Mouse (Mus musculus): Measurements from ENCODE around the gene Otulin. TPM values are rescaled to one million over a fixed set of nuclear protein-coding genes. Genes with fewer than 3 reads are reported as not detected.

The Otulin gene
- polyA plus RNA-seq, 1 experiment from 2014 or later, result 22.3 TPM

DNA sequence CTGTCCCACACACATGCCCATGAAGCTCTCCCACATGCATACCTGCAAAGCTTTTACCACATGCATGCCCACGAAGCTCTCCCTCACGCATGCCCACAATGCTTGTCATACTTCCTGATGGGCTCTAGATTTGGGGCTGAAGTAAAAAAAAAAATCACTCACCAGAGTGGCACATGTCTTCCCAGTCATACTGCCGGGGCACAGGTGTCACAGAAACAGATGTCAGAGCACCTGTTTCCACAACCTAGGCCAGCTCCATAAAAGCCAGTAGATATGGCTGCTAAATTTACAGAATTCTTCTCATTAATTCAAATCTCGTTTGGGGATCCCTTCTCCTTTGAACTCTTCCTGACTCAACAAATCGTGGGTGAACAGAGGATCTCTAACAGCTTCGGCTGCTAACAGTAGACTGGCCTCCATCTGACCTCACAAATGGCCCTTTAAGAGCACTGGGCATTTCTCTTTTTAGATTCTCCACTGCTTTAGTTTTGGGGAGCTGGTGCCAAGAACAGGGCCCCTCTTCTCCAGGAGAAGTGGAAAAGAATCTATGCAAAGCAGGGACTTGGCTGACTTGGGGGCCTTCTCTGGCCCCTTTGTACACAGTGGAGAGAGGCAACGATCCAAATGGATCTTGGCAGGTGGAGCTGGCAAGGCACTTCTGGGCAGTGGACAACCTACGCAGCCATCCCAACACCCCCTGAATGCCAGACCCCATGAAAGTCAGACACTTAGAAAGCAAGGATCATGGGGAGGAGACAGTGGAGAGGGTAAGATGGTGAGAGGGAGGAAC, 55.3 kb downstream of the Otulin start:
- 81% methylated on average over 8 of the region's 8 CpGs for WGBS
- Histone ChIP-seq H3K9ac (no peak overlapping the region), H3K9me3 (no peaks in the 10 kb centered on the region), H3K27ac (no peak overlapping the region), H3K36me3 (replicated peaks) (peaks cover 12% of the 10 kb centered on the region; the same call in 1 of the 2 replicates), H3K4me3 (no peak overlapping the region), H3K4me2 (no peak overlapping the region), H3K27me3 (replicated peaks) (no peaks in the 10 kb centered on the region), H3K4me1 (no peaks in the 10 kb centered on the region)
- peak; percentile 59 for ATAC-seq (replicated peaks)

DNA sequence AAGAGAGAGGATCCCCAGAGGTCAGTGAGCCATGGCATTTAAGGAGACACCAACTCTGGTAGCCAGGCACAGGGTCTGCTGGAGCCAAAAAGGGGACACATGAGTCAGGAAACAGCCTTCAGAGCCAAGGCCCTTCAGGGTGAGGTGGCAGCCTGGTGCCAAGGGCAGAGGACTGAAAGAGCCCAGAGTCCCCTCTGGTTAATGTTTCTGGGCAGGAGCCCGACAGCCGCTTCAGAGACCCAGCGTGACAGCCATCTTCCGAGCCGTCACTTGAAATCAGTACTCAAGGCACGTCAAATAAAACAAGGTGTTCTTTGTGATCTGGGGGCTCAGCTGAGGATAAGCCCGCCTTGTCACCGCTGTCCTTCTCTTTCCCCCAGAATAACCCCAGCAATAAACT, 59.3 kb downstream of the Otulin start:
- no peak overlapping the region for H3K4me2 ChIP-seq
- peaks cover 12% of the 10 kb centered on the region; the same call in 1 of the 2 replicates for H3K36me3 ChIP-seq (replicated peaks)
- H3K27ac ChIP-seq, result no peak overlapping the region
- no peak overlapping the region for H3K4me3 ChIP-seq
- H3K9ac ChIP-seq, result no peak overlapping the region
- H3K9me3 ChIP-seq, result no peaks in the 10 kb centered on the region
- 76% methylated on average over 8 of the region's 8 CpGs for WGBS
- ATAC-seq (replicated peaks), result no peak
- H3K27me3 ChIP-seq (replicated peaks), result no peaks in the 10 kb centered on the region
- no peaks in the 10 kb centered on the region for H3K4me1 ChIP-seq

DNA sequence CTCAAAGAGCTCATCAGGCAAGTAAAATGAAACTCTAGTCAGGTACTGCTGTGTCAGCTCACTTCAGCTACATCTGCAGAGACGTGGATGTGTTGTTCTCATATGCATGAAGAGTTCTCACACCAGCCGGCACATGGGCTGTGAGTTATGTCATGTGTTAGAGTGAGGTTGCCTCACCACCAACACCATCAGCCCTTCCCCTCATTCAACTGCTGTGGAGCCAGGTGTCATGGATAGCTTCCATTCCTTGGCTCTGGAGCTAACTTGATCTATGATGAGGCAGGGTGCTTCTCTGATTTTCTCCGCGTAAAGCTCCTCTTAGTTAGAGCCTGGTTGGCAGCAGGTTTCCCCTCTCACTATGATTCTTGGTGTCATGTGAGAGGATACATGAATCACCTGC, 60.1 kb downstream of the Otulin start:
- no peak overlapping the region for H3K4me3 ChIP-seq
- WGBS, result 93% methylated on average over 4 of the region's 4 CpGs
- H3K27ac ChIP-seq, result no peak overlapping the region
- H3K4me1 ChIP-seq, result no peaks in the 10 kb centered on the region
- H3K9ac ChIP-seq, result no peak overlapping the region
- ATAC-seq (replicated peaks), result no peak
- no peaks in the 10 kb centered on the region for H3K9me3 ChIP-seq
- H3K27me3 ChIP-seq (replicated peaks), result no peaks in the 10 kb centered on the region
- no peak overlapping the region for H3K4me2 ChIP-seq
- peaks cover 15% of the 10 kb centered on the region; the same call in 1 of the 2 replicates for H3K36me3 ChIP-seq (replicated peaks)

DNA sequence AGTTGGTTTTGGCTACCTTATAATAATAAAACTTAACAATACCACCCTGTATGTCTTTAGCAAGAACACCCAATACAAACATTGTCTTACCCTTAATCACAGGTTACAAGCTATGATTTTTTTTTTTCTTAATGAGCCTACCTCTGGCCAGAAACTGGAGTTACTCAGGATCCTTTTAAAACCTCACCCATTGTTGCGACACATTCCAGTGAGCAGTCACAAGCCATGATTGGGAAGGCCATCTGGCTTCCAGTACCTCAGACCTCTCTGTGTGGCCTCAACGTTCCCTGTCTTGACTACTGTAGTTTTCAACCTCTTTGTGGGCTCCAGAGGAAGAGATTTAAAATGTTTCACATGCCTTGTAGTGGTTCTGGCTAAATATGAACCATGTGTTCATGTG, 60.6 kb downstream of the Otulin start:
- Histone ChIP-seq H3K4me2 (no peak overlapping the region), H3K27me3 (replicated peaks) (no peaks in the 10 kb centered on the region), H3K36me3 (replicated peaks) (peaks cover 16% of the 10 kb centered on the region; the same call in 1 of the 2 replicates), H3K9me3 (no peaks in the 10 kb centered on the region), H3K27ac (no peak overlapping the region), H3K9ac (no peak overlapping the region), H3K4me3 (no peak overlapping the region), H3K4me1 (no peaks in the 10 kb centered on the region)
- WGBS, result 80% methylated on average over 2 of the region's 2 CpGs
- ATAC-seq (replicated peaks), result no peak

DNA sequence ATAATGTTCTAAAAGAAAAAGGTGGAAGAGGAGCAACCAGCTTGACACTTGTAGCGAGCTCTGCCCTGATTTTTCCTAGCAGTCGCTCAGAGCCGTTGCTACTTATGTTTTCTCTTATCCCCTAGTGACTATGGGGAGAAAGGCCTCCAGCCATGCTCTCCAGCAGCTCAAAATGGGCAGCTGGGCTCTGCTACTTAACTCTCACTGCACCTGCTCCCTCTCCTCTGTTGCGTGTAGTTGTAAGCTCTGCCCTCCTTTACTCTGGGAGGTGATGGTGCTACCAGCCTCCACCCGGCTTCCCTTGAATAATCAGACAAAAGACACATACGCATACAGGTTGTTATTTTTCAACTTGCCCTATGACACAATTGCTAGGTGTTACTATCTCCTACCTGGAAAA, 62.1 kb downstream of the Otulin start:
- Histone ChIP-seq H3K9ac (no peak overlapping the region), H3K27me3 (replicated peaks) (no peaks in the 10 kb centered on the region), H3K4me1 (0 out of 2 replicates have a peak, but pooled peaks cover 4% of the 10 kb centered on the region), H3K4me3 (no peak overlapping the region), H3K36me3 (replicated peaks) (peaks cover 18% of the 10 kb centered on the region; the same call in 1 of the 2 replicates), H3K4me2 (no peak overlapping the region), H3K9me3 (no peaks in the 10 kb centered on the region), H3K27ac (no peak overlapping the region)
- ATAC-seq (replicated peaks), result no peak
- 70% methylated on average over 6 of the region's 6 CpGs for WGBS

DNA sequence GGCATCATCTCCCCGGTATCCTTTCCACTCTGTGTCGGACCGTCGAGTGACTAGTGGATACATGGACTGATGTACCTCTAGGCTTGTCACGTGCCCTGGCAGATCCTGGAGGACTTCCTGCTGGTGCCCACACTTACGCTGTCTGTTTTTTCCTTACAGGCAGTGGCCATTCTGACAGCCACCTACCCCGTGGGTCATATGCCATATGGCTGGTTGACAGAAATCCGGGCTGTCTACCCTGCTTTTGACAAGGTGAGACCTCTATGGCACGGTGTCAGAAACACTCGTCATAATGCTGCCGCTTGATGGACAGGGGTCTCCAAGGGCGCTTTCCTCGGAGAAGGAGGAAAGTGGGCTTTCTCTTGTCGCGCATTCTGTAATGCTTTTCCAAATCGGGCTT, 63.1 kb downstream of the Otulin start:
- Histone ChIP-seq H3K4me2 (no peak overlapping the region), H3K4me3 (no peak overlapping the region), H3K27ac (no peak overlapping the region), H3K9ac (no peak overlapping the region), H3K27me3 (replicated peaks) (no peaks in the 10 kb centered on the region), H3K9me3 (no peaks in the 10 kb centered on the region), H3K4me1 (0 out of 2 replicates have a peak, but pooled peaks cover 4% of the 10 kb centered on the region), H3K36me3 (replicated peaks) (peaks cover 15% of the 10 kb centered on the region; the same call in 1 of the 2 replicates)
- WGBS, result 93% methylated on average over 16 of the region's 16 CpGs
- ATAC-seq (replicated peaks), result no peak

DNA sequence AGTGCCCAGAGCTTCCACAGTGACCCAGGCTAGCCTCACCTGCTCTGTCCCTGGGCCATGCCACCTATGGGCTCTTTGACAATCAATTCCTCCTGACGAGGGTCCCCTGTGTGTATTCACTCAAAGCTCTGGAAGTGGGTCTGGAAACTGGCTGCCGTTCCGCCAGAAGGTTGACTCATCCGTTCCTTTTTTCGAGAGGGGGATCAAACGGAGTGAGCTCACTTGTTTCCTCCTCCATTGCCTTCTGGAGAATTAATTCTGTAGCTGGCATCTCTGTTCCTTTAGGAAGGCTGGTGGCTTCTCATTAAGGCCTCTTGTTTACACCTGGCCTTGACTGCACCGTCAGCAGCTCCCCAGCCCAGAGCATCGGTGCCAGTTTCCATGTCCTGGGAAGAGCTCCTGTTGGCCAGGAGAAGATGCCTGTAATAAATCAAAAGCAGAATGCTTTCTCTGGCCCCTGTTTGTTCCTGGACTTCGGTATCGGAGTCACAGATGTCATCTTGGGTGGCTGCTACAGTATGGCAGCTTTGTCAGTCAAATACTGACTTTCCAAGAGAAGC, 64.8 kb downstream of the Otulin start:
- no peak overlapping the region for H3K27ac ChIP-seq
- H3K4me2 ChIP-seq, result no peak overlapping the region
- no peak overlapping the region for H3K4me3 ChIP-seq
- no peak for ATAC-seq (replicated peaks)
- no peak overlapping the region for H3K9ac ChIP-seq
- 0 out of 2 replicates have a peak, but pooled peaks cover 4% of the 10 kb centered on the region for H3K4me1 ChIP-seq
- no peaks in the 10 kb centered on the region for H3K9me3 ChIP-seq
- 0 out of 2 replicates have a peak, but pooled peaks cover 6% of the 10 kb centered on the region for H3K36me3 ChIP-seq (replicated peaks)
- WGBS, result 91% methylated on average over 10 of the region's 10 CpGs
- no peaks in the 10 kb centered on the region for H3K27me3 ChIP-seq (replicated peaks)

DNA sequence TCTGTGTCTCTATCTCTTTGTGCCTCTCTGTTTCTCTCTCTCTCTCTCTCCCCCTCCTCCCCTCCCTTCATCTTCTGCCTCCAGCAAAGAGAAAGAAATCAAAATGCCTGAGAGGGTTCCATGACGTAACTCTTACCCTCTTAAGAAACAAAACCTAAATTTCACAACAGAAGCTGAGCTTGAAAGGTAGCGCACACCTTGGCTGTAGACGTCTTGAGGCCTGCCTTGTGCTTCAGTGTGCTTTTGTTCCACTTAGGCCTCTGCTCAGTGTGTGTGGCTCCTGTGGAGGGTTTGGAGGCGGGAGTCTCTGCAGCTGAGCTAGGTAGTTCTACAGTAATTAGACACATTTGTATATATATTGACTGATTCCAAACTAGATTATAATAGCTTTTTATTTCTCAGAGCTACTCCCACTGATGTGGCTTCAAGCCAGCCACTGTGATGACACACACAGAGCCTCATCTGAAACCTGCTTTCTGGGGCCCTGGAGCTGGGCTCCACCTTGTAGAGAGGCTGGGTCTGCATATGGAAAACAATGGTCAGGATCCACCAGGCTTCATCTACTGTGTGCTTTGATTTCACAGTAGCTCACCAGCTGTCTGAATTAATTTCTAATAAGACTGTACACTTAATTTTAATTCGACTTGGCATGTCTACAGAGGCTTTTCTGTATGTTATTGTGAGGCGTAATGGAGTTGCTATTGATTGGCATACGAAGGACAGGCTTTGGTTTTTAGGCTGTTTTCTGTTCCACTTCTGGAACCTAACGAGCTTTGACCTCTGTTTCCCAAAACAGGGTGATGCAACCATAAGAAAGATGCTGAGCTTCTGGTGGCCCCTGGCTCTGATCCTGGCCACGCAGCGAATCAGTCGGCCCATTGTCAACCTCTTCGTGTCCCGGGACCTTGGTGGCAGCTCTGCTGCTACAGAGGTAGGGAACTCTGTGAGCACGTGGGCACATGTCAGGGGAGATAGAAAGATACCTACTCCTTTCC, 66.1 kb downstream of the Otulin start:
- no peak overlapping the region for H3K9ac ChIP-seq
- no peak overlapping the region for H3K4me3 ChIP-seq
- H3K27ac ChIP-seq, result no peak overlapping the region
- H3K36me3 ChIP-seq (replicated peaks), result 0 out of 2 replicates have a peak, but pooled peaks cover 6% of the 10 kb centered on the region
- H3K27me3 ChIP-seq (replicated peaks), result no peaks in the 10 kb centered on the region
- no peak overlapping the region for H3K4me2 ChIP-seq
- 68% methylated on average over 14 of the region's 14 CpGs for WGBS
- peaks cover 8% of the 10 kb centered on the region; the same call in 1 of the 2 replicates for H3K4me1 ChIP-seq
- no peaks in the 10 kb centered on the region for H3K9me3 ChIP-seq
- 0 out of 2 replicates have a peak, but pooled peaks have one; percentile 51 for ATAC-seq (replicated peaks)

DNA sequence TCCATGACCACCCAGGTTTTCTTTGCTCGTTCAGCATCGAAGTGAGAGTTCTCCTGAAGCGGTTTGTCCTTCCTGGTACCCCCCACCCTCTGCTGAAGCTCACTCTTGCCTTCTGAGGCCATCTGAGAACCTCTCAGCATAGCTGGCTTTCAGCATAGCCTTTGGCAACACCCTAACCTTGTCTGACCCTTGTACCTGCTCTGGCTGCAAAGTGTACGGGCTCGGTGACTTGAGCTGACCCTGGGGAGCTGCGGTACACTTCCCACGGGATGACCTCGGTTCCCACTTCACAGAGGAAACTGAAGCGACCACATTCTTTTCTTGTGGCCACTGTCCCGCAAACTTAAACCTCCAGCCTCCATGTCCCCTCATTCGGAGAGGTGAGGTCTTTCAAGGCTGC, 70.2 kb downstream of the Otulin start:
- H3K9me3 ChIP-seq, result no peaks in the 10 kb centered on the region
- no peak overlapping the region for H3K4me3 ChIP-seq
- no peak for ATAC-seq (replicated peaks)
- H3K4me2 ChIP-seq, result no peak overlapping the region
- peaks cover 23% of the 10 kb centered on the region for H3K4me1 ChIP-seq
- no peak overlapping the region for H3K27ac ChIP-seq
- no peak overlapping the region for H3K9ac ChIP-seq
- H3K36me3 ChIP-seq (replicated peaks), result 0 out of 2 replicates have a peak, but pooled peaks cover 6% of the 10 kb centered on the region
- WGBS, result 91% methylated on average over 11 of the region's 11 CpGs
- no peaks in the 10 kb centered on the region for H3K27me3 ChIP-seq (replicated peaks)

DNA sequence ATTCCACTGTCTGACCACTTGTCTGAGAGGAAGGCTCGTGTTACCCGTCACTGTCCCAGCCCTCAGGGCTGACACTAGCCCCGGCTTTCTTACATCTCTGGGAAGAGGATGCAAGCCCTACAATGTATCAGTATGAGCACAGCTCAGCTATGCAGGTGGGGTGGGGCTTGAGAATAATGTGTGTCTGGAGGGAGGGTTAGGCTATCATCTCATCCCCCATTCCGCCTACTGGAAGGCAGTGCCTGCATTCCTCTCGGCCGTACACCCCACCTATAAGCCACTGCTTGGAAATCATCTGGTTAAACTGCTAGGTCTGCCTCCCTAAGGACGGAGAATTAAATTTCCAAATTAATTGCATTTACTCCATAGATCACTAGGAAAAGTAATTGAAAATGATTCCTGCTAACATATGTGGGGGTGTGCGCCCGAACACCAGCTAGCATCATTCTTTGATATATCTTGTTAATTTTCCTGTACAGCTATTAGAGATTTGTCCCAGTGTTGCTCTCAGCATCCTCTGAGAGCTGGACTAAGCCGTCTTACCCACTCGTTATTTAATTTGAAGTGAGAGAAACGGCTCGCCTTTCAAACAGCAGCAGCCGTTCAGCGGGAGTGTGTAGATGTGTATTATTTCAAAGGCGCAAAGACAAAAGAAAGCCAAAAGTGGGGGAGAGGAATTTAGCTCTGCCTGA, 71.9 kb downstream of the Otulin start:
- no peak overlapping the region for H3K9ac ChIP-seq
- peaks cover 19% of the 10 kb centered on the region for H3K4me1 ChIP-seq
- no peaks in the 10 kb centered on the region for H3K27me3 ChIP-seq (replicated peaks)
- no peaks in the 10 kb centered on the region for H3K9me3 ChIP-seq
- H3K27ac ChIP-seq, result peak overlapping the region; percentile 65
- H3K4me3 ChIP-seq, result no peak overlapping the region
- WGBS, result 38% methylated on average over 16 of the region's 16 CpGs
- no peak overlapping the region for H3K4me2 ChIP-seq
- 0 out of 2 replicates have a peak, but pooled peaks cover 3% of the 10 kb centered on the region for H3K36me3 ChIP-seq (replicated peaks)
- peak; percentile 84 for ATAC-seq (replicated peaks)

DNA sequence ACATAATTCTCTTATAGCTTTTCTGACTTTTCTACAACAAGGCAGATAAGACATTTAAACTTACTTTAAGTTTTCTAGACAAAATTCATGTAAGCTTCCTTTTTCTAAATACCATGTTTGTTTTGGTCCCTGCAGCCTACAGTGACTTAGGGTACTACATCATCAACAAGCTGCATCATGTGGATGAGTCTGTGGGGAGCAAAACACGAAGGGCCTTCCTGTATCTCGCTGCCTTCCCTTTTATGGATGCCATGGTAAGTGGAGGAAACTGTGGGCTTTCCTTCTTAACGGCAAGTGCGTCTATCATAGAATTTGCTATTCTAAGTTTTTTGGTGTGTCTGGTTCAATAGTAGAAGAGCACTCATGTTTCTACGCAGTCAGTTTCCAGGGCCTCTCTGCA, 76.9 kb downstream of the Otulin start:
- ATAC-seq (replicated peaks), result no peak
- WGBS, result 89% methylated on average over 5 of the region's 5 CpGs

More for the DNA sequence above, 76.9 kb downstream of the Otulin start:
- Histone ChIP-seq H3K4me2 (no peak overlapping the region), H3K27me3 (replicated peaks) (no peaks in the 10 kb centered on the region), H3K27ac (no peak overlapping the region), H3K9me3 (no peaks in the 10 kb centered on the region), H3K36me3 (replicated peaks) (0 out of 2 replicates have a peak, but pooled peaks cover 3% of the 10 kb centered on the region), H3K4me1 (peaks cover 6% of the 10 kb centered on the region), H3K9ac (no peak overlapping the region), H3K4me3 (no peak overlapping the region)
